Mouse (Mus musculus) thymus, adult 2 months (tissue): ENCODE data around the gene Spata2l.

Experiments used
- CTCF ChIP-seq: fragments of 200-500 bp; IDR thresholded peaks from 2 replicates; pipeline ENCODE4 v1.5.1; 2012; ENCODE audit warnings: mild to moderate bottlenecking, control low read depth, low read length, moderate library complexity, borderline replicate concordance; ENCODE audit not compliant: control insufficient read depth, poor library complexity, insufficient read depth; ENCODE audit errors: extremely low read depth
- POLR2A ChIP-seq: fragments of 200-500 bp; IDR thresholded peaks from 2 replicates; pipeline ENCODE4 v1.6.1; 2012; ENCODE audit warnings: mild to moderate bottlenecking, low read length, control low read depth, moderate library complexity; ENCODE audit not compliant: control insufficient read depth, poor library complexity, insufficient read depth; ENCODE audit errors: extremely low read depth

DNA sequence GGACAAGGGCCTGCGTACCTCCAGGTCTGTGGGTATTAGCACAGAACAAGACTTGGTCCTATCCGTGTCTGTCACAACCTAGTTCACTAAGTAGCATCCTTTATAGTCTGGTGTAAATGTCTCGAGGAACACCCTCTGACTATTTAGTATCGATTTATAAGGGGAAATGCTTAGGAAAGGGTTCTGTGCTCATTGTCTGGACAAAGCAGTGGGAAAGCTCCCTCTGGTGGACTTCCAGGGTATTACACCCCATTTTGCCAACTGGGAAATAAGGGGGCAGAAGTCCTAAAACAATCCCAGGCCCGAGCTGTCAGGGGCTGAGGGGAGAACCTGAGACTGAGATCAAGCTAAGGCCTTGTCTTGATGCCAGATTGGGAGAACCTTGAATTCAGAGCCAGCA is 33.7 kb downstream of the Spata2l start:
- TF ChIP-seq CTCF (peak; percentile 23; the same call in 1 of the 2 replicates), POLR2A (no peak)
